Mouse (Mus musculus) ES-E14 (cell line): ENCODE data around the gene Efr3b. TPM values are rescaled to one million over a fixed set of nuclear protein-coding genes. Genes with fewer than 3 reads are reported as not detected.

Experiments used
- DNase-seq: peaks from one replicate; pipeline ENCODE4 v3.0.0-alpha.2; 2013; ENCODE audit warnings: low read depth, low spot score
- H3K27ac ChIP-seq: 2 replicates; pipeline ENCODE4 v1.5.1; 2012; ENCODE audit warnings: low read depth, mild to moderate bottlenecking, low read length, moderate library complexity, mixed read lengths; ENCODE audit not compliant: poor library complexity, insufficient read depth, severe bottlenecking
- H3K36me3 ChIP-seq: 2 replicates; pipeline ENCODE4 v1.6.1; 2012; ENCODE audit warnings: mild to moderate bottlenecking, low read length, moderate library complexity, mixed read lengths; ENCODE audit not compliant: control insufficient read depth, poor library complexity, insufficient read depth, severe bottlenecking
- H3K4me1 ChIP-seq, 2 experiments: fragments of 150-350 bp in 1 of 2; sonication (generic) in 1 of 2; 2 replicates each; pipeline ENCODE4 v1.6.1; 2012; ENCODE audit warnings: low read length in 2 of 2, mild to moderate bottlenecking in 1 of 2, mixed read lengths in 1 of 2; ENCODE audit not compliant: control insufficient read depth in 2 of 2, insufficient read depth in 2 of 2, poor library complexity in 1 of 2
- H3K4me3 ChIP-seq, 2 experiments: fragments of 150-350 bp in 1 of 2; sonication (generic) in 1 of 2; 2 replicates each; pipeline ENCODE4 v1.5.1; 2012; ENCODE audit warnings: low read length in 2 of 2, low read depth in 1 of 2, mild to moderate bottlenecking in 1 of 2, mixed read lengths in 1 of 2; ENCODE audit not compliant: insufficient read depth in 1 of 2, poor library complexity in 1 of 2, severe bottlenecking in 1 of 2
- H3K9ac ChIP-seq: 2 replicates; pipeline ENCODE4 v1.6.1; 2012; ENCODE audit warnings: low read depth, mild to moderate bottlenecking, low read length, mixed read lengths; ENCODE audit not compliant: poor library complexity, insufficient read depth, severe bottlenecking
- H3K9me3 ChIP-seq: fragments of 150-350 bp; sonication (generic); 2 replicates; pipeline ENCODE4 v1.6.1; 2012; ENCODE audit warnings: low read depth, mild to moderate bottlenecking, low read length; ENCODE audit not compliant: control insufficient read depth, insufficient read depth
- CHD2 ChIP-seq: IDR thresholded peaks from 2 replicates; pipeline ENCODE4 v1.6.1; 2014; ENCODE audit warnings: mild to moderate bottlenecking, low read depth, low read length, inconsistent platforms
- HCFC1 ChIP-seq: IDR thresholded peaks from 2 replicates; pipeline ENCODE4 v1.6.1; 2012; ENCODE audit warnings: low read length, inconsistent platforms, borderline replicate concordance; ENCODE audit not compliant: insufficient read depth
- MAFK ChIP-seq: IDR thresholded peaks from 2 replicates; pipeline ENCODE4 v1.6.1; 2014; ENCODE audit warnings: mild to moderate bottlenecking, low read depth, low read length, inconsistent platforms; ENCODE audit not compliant: insufficient read depth
- ZC3H11A ChIP-seq: IDR thresholded peaks from 2 replicates; pipeline ENCODE4 v1.6.1; 2012; ENCODE audit warnings: low read depth, mild to moderate bottlenecking, inconsistent platforms, low read length, borderline replicate concordance
- ZNF384 ChIP-seq: IDR thresholded peaks from 2 replicates; pipeline ENCODE4 v1.6.1; 2012; ENCODE audit warnings: low read depth, low read length, inconsistent platforms
- in situ Hi-C, 2 experiments: fragments of 600-800 bp; cut with MboI; formaldehyde crosslinking; loops; one replicate each; pipeline ENCODE4 v1.15.1; 2025; ENCODE audit warnings: low sequenced_read_pairs in 2 of 2, inconsistent platforms in 1 of 2; ENCODE audit not compliant: unreplicated experiment in 2 of 2
- total RNA-seq: library from RNA; depleted of rRNA; stranded (reverse); fragments of 300-350 nt; gene quantifications from 2 replicates; pipeline ENCODE4 v1.2.3, GENCODE M21; 2012

Efr3b gene
- total RNA-seq, 1 experiment = 5.1 TPM

- Histone ChIP-seq H3K36me3 (no peaks in the 10 kb centered on the region), H3K27ac (no peak overlapping the region), H3K4me3 (no peak overlapping the region), H3K9ac (no peak overlapping the region), H3K9me3 (no peaks in the 10 kb centered on the region), H3K4me1 (no peaks in the 10 kb centered on the region)
- in situ Hi-C loops = no loop called here
- no peak for TF ChIP-seq HCFC1
- TF ChIP-seq MAFK = no peak
- TF ChIP-seq ZC3H11A = no peak
- TF ChIP-seq ZNF384 = no peak
- TF ChIP-seq CHD2 = no peak
- DNase-seq = no peak
Measured at GRCm38 (mm10) chr12:4016321-4016720, 22.4 kb downstream of the Efr3b start.

- no peak for TF ChIP-seq ZC3H11A
- no peak overlapping the region for H3K4me3 ChIP-seq
- no peak overlapping the region for H3K27ac ChIP-seq
- no peaks in the 10 kb centered on the region for H3K36me3 ChIP-seq
- H3K9me3 ChIP-seq = no peaks in the 10 kb centered on the region
- no peaks in the 10 kb centered on the region for H3K4me1 ChIP-seq
- DNase-seq = no peak
- H3K9ac ChIP-seq = no peak overlapping the region
- in situ Hi-C loops = no loop called here
Measured at GRCm38 (mm10) chr12:4015741-4016140, 23.0 kb downstream of the Efr3b start.

- DNase-seq = no peak
- in situ Hi-C loops = no loop called here
- no peaks in the 10 kb centered on the region for H3K4me1 ChIP-seq
- H3K9me3 ChIP-seq = no peaks in the 10 kb centered on the region
- H3K9ac ChIP-seq = no peak overlapping the region
- TF ChIP-seq MAFK (no peak), HCFC1 (no peak), CHD2 (no peak), ZC3H11A (no peak), ZNF384 (no peak)
- no peak overlapping the region for H3K27ac ChIP-seq
- no peak overlapping the region for H3K4me3 ChIP-seq
- no peaks in the 10 kb centered on the region for H3K36me3 ChIP-seq
Measured at GRCm38 (mm10) chr12:4015255-4015654, 23.5 kb downstream of the Efr3b start.

GRCm38 (mm10) chr12:4011715-4012114 lies 27.0 kb downstream of the Efr3b start:
- no peak overlapping the region for H3K27ac ChIP-seq
- no peaks in the 10 kb centered on the region for H3K36me3 ChIP-seq
- no peak overlapping the region for H3K9ac ChIP-seq
- H3K9me3 ChIP-seq = no peaks in the 10 kb centered on the region
- in situ Hi-C loops = no loop called here
- H3K4me1 ChIP-seq = no peaks in the 10 kb centered on the region
- TF ChIP-seq ZC3H11A = no peak
- no peak for DNase-seq
- no peak overlapping the region for H3K4me3 ChIP-seq

- Histone ChIP-seq H3K4me1 (no peaks in the 10 kb centered on the region), H3K9ac (no peak overlapping the region), H3K4me3 (no peak overlapping the region), H3K27ac (no peak overlapping the region), H3K36me3 (no peaks in the 10 kb centered on the region), H3K9me3 (no peaks in the 10 kb centered on the region)
- in situ Hi-C loops = no loop called here
- DNase-seq = no peak
- TF ChIP-seq HCFC1 (no peak), ZNF384 (no peak), CHD2 (no peak), ZC3H11A (no peak), MAFK (no peak)
Measured at GRCm38 (mm10) chr12:4011301-4011700, 27.4 kb downstream of the Efr3b start.
